In genomic region chr2:92370375-92370774, GRCm38 (mm10) we compare ENCODE assay signal across 8 mouse cellular contexts. TPM values are rescaled to one million over a fixed set of nuclear protein-coding genes. Genes with fewer than 3 reads are reported as not detected.
DNase-seq lines count a peak whose midpoint lies in the region; ATAC-seq and TF ChIP-seq lines count a peak whose summit lies in the region.

No protein-coding gene starts in this region.

- no peak for TF ChIP-seq CTCF in bone marrow macrophage, adult 2 months (IDR thresholded peaks at IDR 0.05; ENCODE audit: low read depth, low read length)
- TF ChIP-seq CTCF in liver, embryonic 14.5 days (IDR thresholded peaks at IDR 0.05; ENCODE audit: low read depth) = no peak

- no peaks in the 10 kb centered on the region for H3K9me3 ChIP-seq in heart, embryonic 15.5 days (replicated peaks)
- no peaks in the 10 kb centered on the region for H3K9me3 ChIP-seq in forebrain, embryonic 12.5 days
- H3K9me3 ChIP-seq in liver, embryonic 14.5 days (ENCODE audit: control insufficient read depth, low read length) = no peaks in the 10 kb centered on the region

- intact Hi-C loops in heart, postnatal 25 days (cut with DNase I) = no loop called here

- TF ChIP-seq EP300 in liver, embryonic 14.5 days (IDR thresholded peaks at IDR 0.05; ENCODE audit: low read depth) = no peak

- H3K9ac ChIP-seq in heart, embryonic 15.5 days = peak overlapping the region; percentile 8; the same call in 1 of the 2 replicates
- peak overlapping the region; percentile 30 for H3K9ac ChIP-seq in forebrain, embryonic 12.5 days
- H3K9ac ChIP-seq in liver, embryonic 14.5 days (replicated peaks) = no peak overlapping the region

- peaks cover 56% of the 10 kb centered on the region for H3K27me3 ChIP-seq in heart, embryonic 15.5 days
- peaks cover 33% of the 10 kb centered on the region for H3K27me3 ChIP-seq in forebrain, embryonic 12.5 days
- peaks cover 35% of the 10 kb centered on the region for H3K27me3 ChIP-seq in liver, embryonic 14.5 days (ENCODE audit: control insufficient read depth, insufficient read depth, low read length)

- no peak for DNase-seq in heart, postnatal 25 days (ENCODE audit: low spot score)
- DNase-seq in liver, embryonic 14.5 days (ENCODE audit: low read depth in 3 of 3, low spot score in 3 of 3) = no peak
- DNase-seq in adrenal gland, adult 18-20 months (ENCODE audit: low spot score in 2 of 2) = no peak
- DNase-seq in adrenal gland, postnatal 25 days = no peak
- no peak for DNase-seq in gastrocnemius, postnatal 4 days (ENCODE audit: low spot score in 2 of 2)

- peaks cover 26% of the 10 kb centered on the region for H3K4me1 ChIP-seq in heart, embryonic 15.5 days (replicated peaks)
- 0 out of 2 replicates have a peak, but pooled peaks cover 2% of the 10 kb centered on the region for H3K4me1 ChIP-seq in bone marrow macrophage, adult 2 months (ENCODE audit: control insufficient read depth, insufficient read depth, low read length)
- H3K4me1 ChIP-seq in forebrain, embryonic 12.5 days = peaks cover 52% of the 10 kb centered on the region
- H3K4me1 ChIP-seq in liver, embryonic 14.5 days (replicated peaks; ENCODE audit: control insufficient read depth in 2 of 2, insufficient read depth in 2 of 2, low read length in 1 of 2) = peaks cover 4 to 6% of the 10 kb centered on the region in 2 experiments; a peak in 3 of 4 replicates

- H3K4me3 ChIP-seq in heart, embryonic 15.5 days = peak overlapping the region; percentile 44
- H3K4me3 ChIP-seq in bone marrow macrophage, adult 2 months (ENCODE audit: insufficient read depth, low read length) = peak overlapping the region; percentile 50
- peak overlapping the region; percentile 35 for H3K4me3 ChIP-seq in forebrain, embryonic 12.5 days (replicated peaks)
- peak overlapping the region; percentile 30 to 42; a peak in 3 of 4 replicates for H3K4me3 ChIP-seq in liver, embryonic 14.5 days (ENCODE audit: insufficient read depth in 1 of 2, low read depth in 2 of 2, low read length in 2 of 2)

- no peak for TF ChIP-seq POLR2A in bone marrow macrophage, adult 2 months (IDR thresholded peaks at IDR 0.05; ENCODE audit: borderline replicate concordance, low read depth, low read length)

- no peak overlapping the region for H3K27ac ChIP-seq in heart, embryonic 15.5 days
- H3K27ac ChIP-seq in bone marrow macrophage, adult 2 months (ENCODE audit: insufficient read depth, low read depth, low read length) = no peak overlapping the region
- no peak overlapping the region for H3K27ac ChIP-seq in forebrain, embryonic 12.5 days
- no peak overlapping the region for H3K27ac ChIP-seq in liver, embryonic 14.5 days

- H3K4me2 ChIP-seq in heart, embryonic 15.5 days = peak overlapping the region; percentile 75
- H3K4me2 ChIP-seq in forebrain, embryonic 12.5 days = peak overlapping the region; percentile 63
- peak overlapping the region; percentile 44 for H3K4me2 ChIP-seq in liver, embryonic 14.5 days (ENCODE audit: low read depth)

- WGBS in heart, embryonic 15.5 days = 10% methylated on average over 19 of the region's 19 CpGs
- WGBS in forebrain, embryonic 12.5 days = 8% methylated on average over 19 of the region's 19 CpGs
- WGBS in liver, embryonic 14.5 days (ENCODE audit: insufficient replicate concordance) = 10% methylated on average over 19 of the region's 19 CpGs

- H3K36me3 ChIP-seq in heart, embryonic 15.5 days = no peaks in the 10 kb centered on the region
- 0 out of 2 replicates have a peak, but pooled peaks cover 4% of the 10 kb centered on the region for H3K36me3 ChIP-seq in forebrain, embryonic 12.5 days (replicated peaks)
- H3K36me3 ChIP-seq in liver, embryonic 14.5 days (replicated peaks; ENCODE audit: control insufficient read depth, insufficient read depth, low read depth) = no peaks in the 10 kb centered on the region

- no peak for ATAC-seq in heart, embryonic 15.5 days (replicated peaks; ENCODE audit: insufficient number of reproducible peaks, insufficient read depth, low FRiP score, low read depth)
- ATAC-seq in forebrain, embryonic 12.5 days (ENCODE audit: low FRiP score) = no peak
- ATAC-seq in liver, embryonic 14.5 days (ENCODE audit: insufficient read depth) = no peak

RNA-seq across cellular contexts. Expression of gene Pex16, which starts 4.1 kb away (rescaled TPM):
- 14.8 and 19.0 TPM in 2 replicates for polyA plus RNA-seq in heart, embryonic 15.5 days (2015; fragmentation: Nextera tagmentation; extraction: Ambion mirVana)
- 10 to 100 TPM; 19.4 to 24.5 TPM for total RNA-seq in heart, postnatal 25 days (2021)
- polyA plus RNA-seq in bone marrow macrophage, adult 2 months (2012; ENCODE audit: insufficient read depth, insufficient read length, missing spikeins) = 14.3 and 17.7 TPM in 2 replicates
- polyA plus RNA-seq in forebrain, embryonic 12.5 days (2016; fragmentation: Nextera tagmentation; extraction: Ambion mirVana) = 22.8 and 24.2 TPM in 2 replicates
- polyA plus RNA-seq in liver, embryonic 14.5 days (2012; rRNA removed) = 14.8 and 15.5 TPM in 2 replicates
- 19.5 and 20.9 TPM in 2 replicates for polyA plus RNA-seq in liver, embryonic 14.5 days (2014; fragmentation: Nextera tagmentation; extraction: Ambion mirVana)
- total RNA-seq in adrenal gland, adult 18-20 months (2021) = 100 to 1,000 TPM in 1 of 2 experiments, 10 to 100 TPM in 1; 90.6 to 183 TPM
- total RNA-seq in adrenal gland, postnatal 25 days (2021) = 169 and 237 TPM in 2 replicates
- 10 to 100 TPM; 23.0 to 23.1 TPM for total RNA-seq in gastrocnemius, postnatal 4 days (2021)

RNA-seq across cellular contexts. Expression of gene Large2, which starts 4.3 kb away (rescaled TPM):
- 1.6 and 3.4 TPM in 2 replicates for polyA plus RNA-seq in heart, embryonic 15.5 days (2015; fragmentation: Nextera tagmentation; extraction: Ambion mirVana)
- total RNA-seq in heart, postnatal 25 days (2021) = under 1 TPM in 1 of 2 experiments, not detected in 1; 0.67 TPM
- not detected in 2 replicates for polyA plus RNA-seq in bone marrow macrophage, adult 2 months (2012; ENCODE audit: insufficient read depth, insufficient read length, missing spikeins)
- 5.3 and 5.5 TPM in 2 replicates for polyA plus RNA-seq in forebrain, embryonic 12.5 days (2016; fragmentation: Nextera tagmentation; extraction: Ambion mirVana)
- polyA plus RNA-seq in liver, embryonic 14.5 days (2012; rRNA removed) = 3.1 and 3.2 TPM in 2 replicates
- polyA plus RNA-seq in liver, embryonic 14.5 days (2014; fragmentation: Nextera tagmentation; extraction: Ambion mirVana) = 1.9 and 2.3 TPM in 2 replicates
- 1 to 10 TPM in 1 of 2 experiments, not detected in 1; 2.7 TPM for total RNA-seq in adrenal gland, adult 18-20 months (2021)
- 2.8 and 4.1 TPM in 2 replicates for total RNA-seq in adrenal gland, postnatal 25 days (2021)
- under 1 TPM in 1 of 2 experiments, not detected in 1; 0.47 TPM for total RNA-seq in gastrocnemius, postnatal 4 days (2021)

RNA-seq across cellular contexts. Expression of gene 1700029I15Rik, which starts 12.0 kb away (rescaled TPM):
- polyA plus RNA-seq in heart, embryonic 15.5 days (2015; fragmentation: Nextera tagmentation; extraction: Ambion mirVana) = 1.2 and 1.7 TPM in 2 replicates
- total RNA-seq in heart, postnatal 25 days (2021) = 1 to 10 TPM; 1.5 to 2.1 TPM
- polyA plus RNA-seq in bone marrow macrophage, adult 2 months (2012; ENCODE audit: insufficient read depth, insufficient read length, missing spikeins) = 1.1 and 1.7 TPM in 2 replicates
- polyA plus RNA-seq in forebrain, embryonic 12.5 days (2016; fragmentation: Nextera tagmentation; extraction: Ambion mirVana) = 5.6 and 6.8 TPM in 2 replicates
- polyA plus RNA-seq in liver, embryonic 14.5 days (2012; rRNA removed) = 0.63 and 1.1 TPM in 2 replicates
- 0.66 and 0.85 TPM in 2 replicates for polyA plus RNA-seq in liver, embryonic 14.5 days (2014; fragmentation: Nextera tagmentation; extraction: Ambion mirVana)
- 10 to 100 TPM in 1 of 2 experiments, 1 to 10 TPM in 1; 6.6 to 15.3 TPM for total RNA-seq in adrenal gland, adult 18-20 months (2021)
- total RNA-seq in adrenal gland, postnatal 25 days (2021) = 18.7 and 19.1 TPM in 2 replicates
- total RNA-seq in gastrocnemius, postnatal 4 days (2021) = 1 to 10 TPM; 1.8 to 2.6 TPM

RNA-seq across cellular contexts. Expression of gene Mapk8ip1, which starts 30.7 kb away (rescaled TPM):
- polyA plus RNA-seq in heart, embryonic 15.5 days (2015; fragmentation: Nextera tagmentation; extraction: Ambion mirVana) = 5.7 and 9.7 TPM in 2 replicates
- 1 to 10 TPM; 4.7 to 5.7 TPM for total RNA-seq in heart, postnatal 25 days (2021)
- polyA plus RNA-seq in bone marrow macrophage, adult 2 months (2012; ENCODE audit: insufficient read depth, insufficient read length, missing spikeins) = 0.25 TPM in 1 of 2 replicates, not detected in the other
- 83.2 and 83.5 TPM in 2 replicates for polyA plus RNA-seq in forebrain, embryonic 12.5 days (2016; fragmentation: Nextera tagmentation; extraction: Ambion mirVana)
- polyA plus RNA-seq in liver, embryonic 14.5 days (2012; rRNA removed) = 1.2 TPM in 2 replicates
- 0.43 and 0.62 TPM in 2 replicates for polyA plus RNA-seq in liver, embryonic 14.5 days (2014; fragmentation: Nextera tagmentation; extraction: Ambion mirVana)
- total RNA-seq in adrenal gland, adult 18-20 months (2021) = 10 to 100 TPM; 29.6 to 32.3 TPM
- total RNA-seq in adrenal gland, postnatal 25 days (2021) = 27.0 and 30.8 TPM in 2 replicates
- total RNA-seq in gastrocnemius, postnatal 4 days (2021) = 10 to 100 TPM; 41.2 to 41.5 TPM
